In genomic region chr9:102201867-102202266, GRCm38 (mm10) we compare ENCODE assay signal across 26 mouse cellular contexts.
"Had no signal": no experiment of that assay in that cellular context is flagged by ENCODE, and none has a peak within 500 bp of the region (broad histone marks: within the 10 kb centered on the region; RNA-seq: fewer than 3 reads in every experiment).

No protein-coding gene starts in this region.

- H3K27ac ChIP-seq: gastrocnemius, adult 2 months; heart, embryonic 10.5 days; hindbrain, embryonic 10.5 days; hindbrain, embryonic 12.5 days; hindbrain, embryonic 14.5 days; intestine, embryonic 15.5 days; limb, embryonic 13.5 days; limb, embryonic 15.5 days; liver, embryonic 12.5 days; liver, embryonic 14.5 days had no signal

- H3K4me1 ChIP-seq: heart, embryonic 10.5 days; heart, embryonic 12.5 days; intestine, embryonic 15.5 days; limb, embryonic 13.5 days; limb, embryonic 15.5 days; liver, embryonic 12.5 days had no signal

- ATAC-seq: hindbrain, embryonic 16.5 days; inflammation-experienced regulatory T-cells, adult 6 months; intestine, embryonic 15.5 days; intestine, postnatal 0 days; liver, embryonic 12.5 days had no signal

- H3K4me3 ChIP-seq: gastrocnemius, adult 2 months; heart, embryonic 10.5 days; heart, embryonic 12.5 days; hindbrain, embryonic 10.5 days; hindbrain, embryonic 12.5 days; intestine, embryonic 15.5 days; limb, embryonic 13.5 days; limb, embryonic 15.5 days; liver, embryonic 12.5 days had no signal

- H3K4me2 ChIP-seq: heart, embryonic 12.5 days; hindbrain, embryonic 12.5 days; hindbrain, embryonic 14.5 days; intestine, embryonic 15.5 days; limb, embryonic 13.5 days; limb, embryonic 15.5 days; liver, embryonic 12.5 days had no signal

- H3K36me3 ChIP-seq: heart, embryonic 10.5 days; heart, embryonic 12.5 days; hindbrain, embryonic 10.5 days; hindbrain, embryonic 12.5 days; intestine, embryonic 15.5 days; limb, embryonic 13.5 days; limb, embryonic 15.5 days; liver, embryonic 12.5 days had no signal

- DNase-seq: gastrocnemius, adult 2 months; gastrocnemius, postnatal 10 days; gastrocnemius, postnatal 25 days; heart, adult 18-20 months; heart, postnatal 10 days; heart, postnatal 4 days; kidney, adult 18-20 months; kidney, adult 8-10 months; kidney, postnatal 10 days; kidney, postnatal 36 days; layer of hippocampus, adult 9-11 months; layer of hippocampus, postnatal 36 days; left cerebral cortex, postnatal 4 days had no signal

- H3K9me3 ChIP-seq: heart, embryonic 10.5 days; heart, embryonic 12.5 days; hindbrain, embryonic 10.5 days; hindbrain, embryonic 12.5 days; intestine, embryonic 15.5 days; limb, embryonic 13.5 days; limb, embryonic 15.5 days; liver, embryonic 12.5 days had no signal

- H3K9ac ChIP-seq: heart, embryonic 12.5 days; hindbrain, embryonic 12.5 days; hindbrain, embryonic 14.5 days; intestine, embryonic 15.5 days; limb, embryonic 13.5 days; limb, embryonic 15.5 days; liver, embryonic 12.5 days; liver, embryonic 14.5 days had no signal

- H3K27me3 ChIP-seq: intestine, embryonic 15.5 days; limb, embryonic 13.5 days; limb, embryonic 15.5 days; liver, embryonic 12.5 days had no signal
